Mouse (Mus musculus) lung, postnatal 0 days (tissue): ENCODE results near the gene 1700019D03Rik.

ENCODE experiments used
- CTCF ChIP-seq: IDR thresholded peaks from 2 replicates; pipeline ENCODE4 v1.5.1; 2016; ENCODE audit warnings: antibody characterized with exemption, mild to moderate bottlenecking
- EP300 ChIP-seq: IDR thresholded peaks from 2 replicates; pipeline ENCODE4 v1.6.1; 2016; ENCODE audit warnings: antibody characterized with exemption, mild to moderate bottlenecking, control low read depth

- TF ChIP-seq CTCF (no peak), EP300 (no peak)
Measured at GRCm38 (mm10) chr1:53015606-53016005, 4.4 kb downstream of the 1700019D03Rik start.
